Mouse (Mus musculus): ENCODE results near the gene Akt1s1. TPM values are rescaled to one million over a fixed set of nuclear protein-coding genes. Genes with fewer than 3 reads are reported as not detected.

Akt1s1 gene
- polyA plus RNA-seq, 1 experiment = 930 TPM

GRCm38 (mm10) chr7:44819391-44819790 is 29.4 kb upstream of the Akt1s1 start:
- no peak for TF ChIP-seq GATA1 (IDR thresholded peaks at IDR 0.05; ENCODE audit: low read length)

GRCm38 (mm10) chr7:44819863-44820262 is 28.9 kb upstream of the Akt1s1 start:
- TF ChIP-seq GATA1 (IDR thresholded peaks at IDR 0.05; ENCODE audit: low read length) = no peak

GRCm38 (mm10) chr7:44820525-44820924 is 28.3 kb upstream of the Akt1s1 start:
- no peak for TF ChIP-seq GATA1 (IDR thresholded peaks at IDR 0.05; ENCODE audit: low read length)

- TF ChIP-seq GATA1 (IDR thresholded peaks at IDR 0.05; ENCODE audit: low read length) = no peak
Observed at GRCm38 (mm10) chr7:44821666-44822448, 26.9 kb upstream of the Akt1s1 start.

- TF ChIP-seq GATA1 (IDR thresholded peaks at IDR 0.05; ENCODE audit: low read length) = no peak
Observed at GRCm38 (mm10) chr7:44823409-44823808, 25.4 kb upstream of the Akt1s1 start.

- TF ChIP-seq GATA1 (IDR thresholded peaks at IDR 0.05; ENCODE audit: low read length) = no peak
Observed at GRCm38 (mm10) chr7:44824872-44825271, 23.9 kb upstream of the Akt1s1 start.

GRCm38 (mm10) chr7:44826771-44827170 is 22.0 kb upstream of the Akt1s1 start:
- TF ChIP-seq GATA1 (IDR thresholded peaks at IDR 0.05; ENCODE audit: low read length) = no peak

- TF ChIP-seq GATA1 (IDR thresholded peaks at IDR 0.05; ENCODE audit: low read length) = no peak
Observed at GRCm38 (mm10) chr7:44828706-44829105, 20.1 kb upstream of the Akt1s1 start.

- no peak for TF ChIP-seq GATA1 (IDR thresholded peaks at IDR 0.05; ENCODE audit: low read length)
Observed at GRCm38 (mm10) chr7:44832763-44833162, 16.0 kb upstream of the Akt1s1 start.

GRCm38 (mm10) chr7:44835373-44836015 is 13.3 kb upstream of the Akt1s1 start:
- TF ChIP-seq GATA1 (IDR thresholded peaks at IDR 0.05; ENCODE audit: low read length) = no peak

GRCm38 (mm10) chr7:44836016-44836404 is 12.8 kb upstream of the Akt1s1 start:
- no peak for TF ChIP-seq GATA1 (IDR thresholded peaks at IDR 0.05; ENCODE audit: low read length)

GRCm38 (mm10) chr7:44836423-44837053 is 12.3 kb upstream of the Akt1s1 start:
- no peak for TF ChIP-seq GATA1 (IDR thresholded peaks at IDR 0.05; ENCODE audit: low read length)

GRCm38 (mm10) chr7:44838073-44838472 is 10.7 kb upstream of the Akt1s1 start:
- TF ChIP-seq GATA1 (IDR thresholded peaks at IDR 0.05; ENCODE audit: low read length) = no peak

GRCm38 (mm10) chr7:44839171-44839490 is 9.7 kb upstream of the Akt1s1 start:
- TF ChIP-seq GATA1 (IDR thresholded peaks at IDR 0.05; ENCODE audit: low read length) = no peak

GRCm38 (mm10) chr7:44839491-44840191 is 9.2 kb upstream of the Akt1s1 start:
- no peak for TF ChIP-seq GATA1 (IDR thresholded peaks at IDR 0.05; ENCODE audit: low read length)

- TF ChIP-seq GATA1 (IDR thresholded peaks at IDR 0.05; ENCODE audit: low read length) = no peak
Observed at GRCm38 (mm10) chr7:44840426-44840825, 8.4 kb upstream of the Akt1s1 start.

Data from G1E-ER4 (cell line).